8 mouse cellular contexts compared by ENCODE assay signal in genomic region chr7:100907231-100907630, GRCm38 (mm10). TPM values are rescaled to one million over a fixed set of nuclear protein-coding genes. Genes with fewer than 3 reads are reported as not detected.
A peak's percentile ranks its signal among the peaks of the same experiment; 100 is the strongest.
DNase-seq lines count a peak whose midpoint lies in the region; ATAC-seq and TF ChIP-seq lines count a peak whose summit lies in the region.

No protein-coding gene starts in this region.

- intact Hi-C loops in left cerebral cortex, postnatal 36 days (cut with DNase I) = loop anchor here (1.0 to 10.0 kb wide), 3 partner anchors 25 to 388 kb away; partner anchors contain the start of gene Arhgef17

- TF ChIP-seq CTCF in stomach, postnatal 0 days (IDR thresholded peaks at IDR 0.05; ENCODE audit: low read depth) = peak; percentile 98

- no peaks in the 10 kb centered on the region for H3K9me3 ChIP-seq in intestine, embryonic 16.5 days (ENCODE audit: control insufficient read depth, low read length)
- no peaks in the 10 kb centered on the region for H3K9me3 ChIP-seq in stomach, postnatal 0 days (ENCODE audit: control insufficient read depth, low read length)

- WGBS in intestine, embryonic 16.5 days = 0% methylated on average over 1 of the region's 1 CpGs
- WGBS in stomach, postnatal 0 days = 0% methylated on average over 1 of the region's 1 CpGs

- H3K4me3 ChIP-seq in intestine, embryonic 16.5 days (ENCODE audit: low read length) = no peak overlapping the region
- H3K4me3 ChIP-seq in stomach, postnatal 0 days (ENCODE audit: low read depth, low read length) = no peak overlapping the region

- ATAC-seq in intestine, embryonic 16.5 days = no peak
- no peak for ATAC-seq in stomach, postnatal 0 days (ENCODE audit: low FRiP score, low TSS enrichment)

- no peaks in the 10 kb centered on the region for H3K27me3 ChIP-seq in intestine, embryonic 16.5 days (replicated peaks; ENCODE audit: control insufficient read depth, insufficient read depth, low read length)
- H3K27me3 ChIP-seq in stomach, postnatal 0 days (ENCODE audit: control insufficient read depth, insufficient read depth, low read length) = no peaks in the 10 kb centered on the region

- no peak for TF ChIP-seq EP300 in stomach, postnatal 0 days (optimal IDR thresholded peaks at IDR 0.05)

- peaks cover 4% of the 10 kb centered on the region; the same call in 1 of the 2 replicates for H3K36me3 ChIP-seq in intestine, embryonic 16.5 days (ENCODE audit: control insufficient read depth, insufficient read depth, low read length)
- H3K36me3 ChIP-seq in stomach, postnatal 0 days (ENCODE audit: control insufficient read depth, insufficient read depth, low read length) = no peaks in the 10 kb centered on the region; the same call in 1 of the 2 replicates

- peaks cover 40% of the 10 kb centered on the region for H3K4me1 ChIP-seq in intestine, embryonic 16.5 days (ENCODE audit: control insufficient read depth, insufficient read depth, low read length)
- H3K4me1 ChIP-seq in stomach, postnatal 0 days (replicated peaks; ENCODE audit: control insufficient read depth, insufficient read depth) = peaks cover 5% of the 10 kb centered on the region

- H3K9ac ChIP-seq in intestine, embryonic 16.5 days (ENCODE audit: low read depth, low read length) = no peak overlapping the region; the same call in 1 of the 2 replicates
- H3K9ac ChIP-seq in stomach, postnatal 0 days (ENCODE audit: low read length) = no peak overlapping the region

- DNase-seq in 3T3-L1 (ENCODE audit: low read depth, low spot score) (peak; percentile 86), ZHBTc4 (ENCODE audit: low read depth, low spot score) (peak; percentile 80)
- peak; percentile 80 for DNase-seq in embryo, embryonic 10 days (ENCODE audit: low spot score)
- peak; percentile 84 for DNase-seq in gastrocnemius, postnatal 10 days
- DNase-seq in left cerebral cortex, postnatal 36 days (ENCODE audit: low spot score in 2 of 2) = peak; percentile 78 to 83
- DNase-seq in natural killer cell, adult 2 months (ENCODE audit: low spot score in 2 of 2) = peak; percentile 61 to 76
- DNase-seq in stomach, postnatal 0 days (ENCODE audit: low spot score) = peak; percentile 79

- H3K4me2 ChIP-seq in intestine, embryonic 16.5 days (ENCODE audit: low read depth, low read length) = no peak overlapping the region
- peak overlapping the region; percentile 36; the same call in 1 of the 2 replicates for H3K4me2 ChIP-seq in stomach, postnatal 0 days (replicated peaks; ENCODE audit: low read depth)

- H3K27ac ChIP-seq in intestine, embryonic 16.5 days (ENCODE audit: low read length) = peak overlapping the region; percentile 79
- H3K27ac ChIP-seq in stomach, postnatal 0 days (replicated peaks) = peak overlapping the region; percentile 71

RNA-seq across cellular contexts. Expression of gene Arhgef17, which starts 24.7 kb away (rescaled TPM):
- total RNA-seq in gastrocnemius, postnatal 10 days (2021) = 10 to 100 TPM; 29.6 to 35.5 TPM
- 4.1 and 4.6 TPM in 2 replicates for polyA plus RNA-seq in intestine, embryonic 16.5 days (2015; fragmentation: Nextera tagmentation; extraction: Ambion mirVana)
- 100 to 1,000 TPM; 128 to 134 TPM for total RNA-seq in left cerebral cortex, postnatal 36 days (2021)
- 2.2 and 2.7 TPM in 2 replicates for polyA plus RNA-seq in stomach, postnatal 0 days (2015; fragmentation: Nextera tagmentation; extraction: Ambion mirVana)

RNA-seq across cellular contexts. Expression of gene Relt, which starts 44.0 kb away (rescaled TPM):
- 10 to 100 TPM; 14.8 to 19.3 TPM for total RNA-seq in gastrocnemius, postnatal 10 days (2021)
- 2.4 and 3.8 TPM in 2 replicates for polyA plus RNA-seq in intestine, embryonic 16.5 days (2015; fragmentation: Nextera tagmentation; extraction: Ambion mirVana)
- total RNA-seq in left cerebral cortex, postnatal 36 days (2021) = 10 to 100 TPM; 15.1 to 17.0 TPM
- polyA plus RNA-seq in stomach, postnatal 0 days (2015; fragmentation: Nextera tagmentation; extraction: Ambion mirVana) = 0.71 and 1.2 TPM in 2 replicates
